Mouse (Mus musculus) cerebellum, adult 9-11 months (tissue): ENCODE data around the gene Ttll11.

Source experiments
- DNase-seq: peaks from one replicate; pipeline ENCODE4 v3.0.0; 2022

Ttll11 gene

GRCm38 (mm10) chr2:35719230-35720005 is 260.3 kb downstream of the Ttll11 start:
- DNase-seq = no peak

GRCm38 (mm10) chr2:35718662-35719061 is 261.1 kb downstream of the Ttll11 start:
- DNase-seq = peak; percentile 46

- DNase-seq = no peak
Measured at GRCm38 (mm10) chr2:35718003-35718500, 261.7 kb downstream of the Ttll11 start.

- DNase-seq = no peak
Measured at GRCm38 (mm10) chr2:35716175-35716574, 263.5 kb downstream of the Ttll11 start.

- DNase-seq = no peak
Measured at GRCm38 (mm10) chr2:35715485-35715884, 264.2 kb downstream of the Ttll11 start.

- DNase-seq = peak; percentile 60
Measured at GRCm38 (mm10) chr2:35714742-35715167, 265.0 kb downstream of the Ttll11 start.

- DNase-seq = no peak
Measured at GRCm38 (mm10) chr2:35713460-35713859, 266.3 kb downstream of the Ttll11 start.

GRCm38 (mm10) chr2:35712611-35713010 is 267.1 kb downstream of the Ttll11 start:
- DNase-seq = no peak

- no peak for DNase-seq
Measured at GRCm38 (mm10) chr2:35703241-35703640, 276.5 kb downstream of the Ttll11 start.

- no peak for DNase-seq
Measured at GRCm38 (mm10) chr2:35702608-35703007, 277.1 kb downstream of the Ttll11 start.

GRCm38 (mm10) chr2:35702001-35702400 is 277.7 kb downstream of the Ttll11 start:
- DNase-seq = no peak
